Mouse (Mus musculus) testis, adult 2 months (tissue): ENCODE results near the gene Pex11g.

Source experiments
- CTCF ChIP-seq: fragments of 200-500 bp; IDR thresholded peaks from 2 replicates; pipeline ENCODE4 v1.5.1; 2012; ENCODE audit warnings: low read depth, mild to moderate bottlenecking, inconsistent platforms, low read length, moderate library complexity; ENCODE audit not compliant: control insufficient read depth, insufficient read depth, insufficient replicate concordance
- POLR2A ChIP-seq: fragments of 200-500 bp; IDR thresholded peaks from 2 replicates; pipeline ENCODE4 v1.6.1; 2012; ENCODE audit warnings: low read depth, mild to moderate bottlenecking, inconsistent platforms, low read length, moderate library complexity; ENCODE audit not compliant: control insufficient read depth

DNA sequence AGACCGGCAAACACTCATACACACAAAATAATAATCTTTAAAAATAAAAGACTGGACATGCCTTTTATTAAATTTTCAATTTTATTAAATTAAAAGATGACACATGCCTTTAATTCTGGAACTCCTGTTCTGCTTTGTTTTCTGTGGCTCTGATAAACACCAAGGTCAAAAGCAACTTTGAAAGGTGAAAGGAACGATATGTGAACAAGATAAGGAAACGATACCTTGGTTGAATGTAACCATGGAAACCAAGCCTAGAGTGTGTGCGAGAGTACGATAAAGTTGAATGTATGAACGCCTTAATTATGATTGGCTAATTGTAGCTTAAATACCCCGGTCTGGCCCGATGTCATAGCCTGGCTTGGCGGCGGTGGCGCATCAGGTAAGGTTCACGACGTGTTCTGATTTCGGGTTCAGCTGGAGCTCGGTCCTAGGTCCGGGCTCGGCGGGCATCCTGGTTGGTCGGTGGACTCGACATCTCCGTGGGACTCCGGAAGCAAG, 14.8 kb upstream of the Pex11g start:
- TF ChIP-seq CTCF (no peak), POLR2A (no peak)
